Mouse (Mus musculus): Measurements from ENCODE around the gene Ccdc32. TPM values are rescaled to one million over a fixed set of nuclear protein-coding genes. Genes with fewer than 3 reads are reported as not detected.

Gene Ccdc32
- polyA plus RNA-seq, 1 experiment, result not detected

GRCm38 (mm10) chr2:118998115-118998866 is 30.9 kb downstream of the Ccdc32 start:
- TF ChIP-seq CTCF (IDR thresholded peaks at IDR 0.05; ENCODE audit: insufficient read depth, low read depth, low read length) (no peak), POLR2A (IDR thresholded peaks at IDR 0.05; ENCODE audit: insufficient read depth, low read depth, low read length) (no peak)
- H3K27ac ChIP-seq (ENCODE audit: insufficient read depth, low read depth, low read length), result no peak overlapping the region
- 81% methylated on average over 6 of the region's 6 CpGs for WGBS
- no peak overlapping the region for H3K4me3 ChIP-seq (ENCODE audit: insufficient read depth, low read depth, low read length)
- peaks cover 18% of the 10 kb centered on the region for H3K4me1 ChIP-seq (ENCODE audit: control insufficient read depth, insufficient read depth, low read length)

DNA sequence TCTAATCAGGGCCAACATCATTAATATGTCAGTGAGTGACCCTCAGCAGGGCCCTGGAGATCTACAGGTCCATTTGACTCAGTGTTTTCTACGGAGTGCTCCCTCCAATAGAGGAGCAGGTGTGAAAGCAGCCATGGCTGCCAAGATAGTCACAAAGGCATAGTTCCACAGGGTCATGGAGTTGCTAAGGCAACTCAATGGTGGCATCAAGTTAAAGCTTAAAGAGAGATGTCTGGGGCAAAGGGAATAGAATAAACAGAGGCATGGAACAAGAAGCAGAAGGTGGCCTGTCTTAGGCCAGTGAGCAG is 32.4 kb downstream of the Ccdc32 start:
- 27% methylated on average over 1 of the region's 1 CpGs for WGBS
- H3K4me3 ChIP-seq (ENCODE audit: insufficient read depth, low read depth, low read length), result no peak overlapping the region
- peak overlapping the region; percentile 77 for H3K27ac ChIP-seq (ENCODE audit: insufficient read depth, low read depth, low read length)
- H3K4me1 ChIP-seq (ENCODE audit: control insufficient read depth, insufficient read depth, low read length), result peaks cover 18% of the 10 kb centered on the region
- TF ChIP-seq CTCF (IDR thresholded peaks at IDR 0.05; ENCODE audit: insufficient read depth, low read depth, low read length) (no peak), POLR2A (IDR thresholded peaks at IDR 0.05; ENCODE audit: insufficient read depth, low read depth, low read length) (no peak)

- Histone ChIP-seq H3K27ac (ENCODE audit: insufficient read depth, low read depth, low read length) (peak overlapping the region; percentile 77), H3K4me1 (ENCODE audit: control insufficient read depth, insufficient read depth, low read length) (peaks cover 18% of the 10 kb centered on the region), H3K4me3 (ENCODE audit: insufficient read depth, low read depth, low read length) (peak overlapping the region; percentile 3; the same call in 1 of the 2 replicates)
- TF ChIP-seq POLR2A (IDR thresholded peaks at IDR 0.05; ENCODE audit: insufficient read depth, low read depth, low read length) (no peak), CTCF (IDR thresholded peaks at IDR 0.05; ENCODE audit: insufficient read depth, low read depth, low read length) (no peak)
- 20% methylated on average over 16 of the region's 16 CpGs for WGBS
Measured at GRCm38 (mm10) chr2:118995919-118996797, 33.0 kb downstream of the Ccdc32 start.

DNA sequence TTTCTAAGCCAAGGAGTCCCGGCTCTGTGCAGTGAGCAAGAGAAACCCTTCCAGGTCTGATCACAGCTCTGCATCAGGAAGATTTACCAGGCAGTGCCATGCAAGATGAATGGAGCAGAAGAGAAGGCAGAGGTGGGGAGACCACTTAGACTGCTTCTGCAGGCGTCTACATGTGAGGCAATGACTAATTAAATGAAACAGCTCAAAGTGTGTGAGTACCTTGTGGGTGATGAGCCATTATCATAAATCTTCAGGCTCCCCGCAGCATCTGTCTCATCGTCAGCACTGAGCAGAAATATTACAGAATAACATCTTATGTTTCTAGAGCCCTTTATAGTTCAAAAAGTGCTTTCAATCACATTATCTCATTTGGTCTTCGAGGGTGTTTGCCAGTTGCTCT is 33.7 kb downstream of the Ccdc32 start:
- Histone ChIP-seq H3K4me1 (ENCODE audit: control insufficient read depth, insufficient read depth, low read length) (peaks cover 18% of the 10 kb centered on the region), H3K4me3 (ENCODE audit: insufficient read depth, low read depth, low read length) (no peak overlapping the region), H3K27ac (ENCODE audit: insufficient read depth, low read depth, low read length) (peak overlapping the region; percentile 66)
- TF ChIP-seq POLR2A (IDR thresholded peaks at IDR 0.05; ENCODE audit: insufficient read depth, low read depth, low read length) (no peak), CTCF (IDR thresholded peaks at IDR 0.05; ENCODE audit: insufficient read depth, low read depth, low read length) (no peak)
- 42% methylated on average over 5 of the region's 5 CpGs for WGBS

DNA sequence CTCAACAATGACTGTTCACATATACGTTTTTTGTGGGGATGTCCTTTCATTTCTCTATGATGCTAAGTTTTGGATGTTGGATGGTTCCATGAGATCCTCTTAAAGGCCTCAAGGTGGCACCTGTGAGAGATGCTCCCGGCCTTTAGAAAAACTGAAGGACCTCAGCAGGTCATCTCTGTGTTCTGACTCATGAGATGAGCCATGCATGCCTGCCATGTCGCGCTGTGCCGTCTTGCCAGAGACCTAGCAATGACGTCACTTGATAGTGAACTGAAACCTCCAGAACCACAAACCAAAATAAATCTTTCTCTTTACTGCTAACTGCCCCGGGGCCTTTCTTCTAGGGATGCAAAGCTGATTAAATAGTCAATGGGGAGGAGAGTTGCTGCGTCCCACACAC is 45.4 kb downstream of the Ccdc32 start:
- Histone ChIP-seq H3K4me3 (ENCODE audit: insufficient read depth, low read depth, low read length) (no peak overlapping the region), H3K27ac (ENCODE audit: insufficient read depth, low read depth, low read length) (no peak overlapping the region), H3K4me1 (ENCODE audit: control insufficient read depth, insufficient read depth, low read length) (no peaks in the 10 kb centered on the region)
- WGBS, result 73% methylated on average over 8 of the region's 8 CpGs
- TF ChIP-seq POLR2A (IDR thresholded peaks at IDR 0.05; ENCODE audit: insufficient read depth, low read depth, low read length) (no peak), CTCF (IDR thresholded peaks at IDR 0.05; ENCODE audit: insufficient read depth, low read depth, low read length) (no peak)

- 76% methylated on average over 6 of the region's 6 CpGs for WGBS
- no peak overlapping the region for H3K4me3 ChIP-seq (ENCODE audit: insufficient read depth, low read depth, low read length)
- H3K27ac ChIP-seq (ENCODE audit: insufficient read depth, low read depth, low read length), result no peak overlapping the region
- TF ChIP-seq POLR2A (IDR thresholded peaks at IDR 0.05; ENCODE audit: insufficient read depth, low read depth, low read length) (no peak), CTCF (IDR thresholded peaks at IDR 0.05; ENCODE audit: insufficient read depth, low read depth, low read length) (no peak)
- H3K4me1 ChIP-seq (ENCODE audit: control insufficient read depth, insufficient read depth, low read length), result peaks cover 8% of the 10 kb centered on the region
Measured at GRCm38 (mm10) chr2:118980841-118981240, 48.4 kb downstream of the Ccdc32 start.

GRCm38 (mm10) chr2:118978064-118978463 is 51.1 kb downstream of the Ccdc32 start:
- 60% methylated on average over 6 of the region's 6 CpGs for WGBS
- H3K4me3 ChIP-seq (ENCODE audit: insufficient read depth, low read depth, low read length), result no peak overlapping the region
- no peak for TF ChIP-seq POLR2A (IDR thresholded peaks at IDR 0.05; ENCODE audit: insufficient read depth, low read depth, low read length)
- no peak for TF ChIP-seq CTCF (IDR thresholded peaks at IDR 0.05; ENCODE audit: insufficient read depth, low read depth, low read length)
- peaks cover 15% of the 10 kb centered on the region for H3K4me1 ChIP-seq (ENCODE audit: control insufficient read depth, insufficient read depth, low read length)
- H3K27ac ChIP-seq (ENCODE audit: insufficient read depth, low read depth, low read length), result no peak overlapping the region

GRCm38 (mm10) chr2:118976941-118977340 is 52.3 kb downstream of the Ccdc32 start:
- Histone ChIP-seq H3K27ac (ENCODE audit: insufficient read depth, low read depth, low read length) (peak overlapping the region; percentile 78), H3K4me1 (ENCODE audit: control insufficient read depth, insufficient read depth, low read length) (peaks cover 17% of the 10 kb centered on the region), H3K4me3 (ENCODE audit: insufficient read depth, low read depth, low read length) (peak overlapping the region; percentile 64; the same call in 1 of the 2 replicates)
- 40% methylated on average over 5 of the region's 5 CpGs for WGBS
- TF ChIP-seq CTCF (IDR thresholded peaks at IDR 0.05; ENCODE audit: insufficient read depth, low read depth, low read length), result no peak
- TF ChIP-seq POLR2A (IDR thresholded peaks at IDR 0.05; ENCODE audit: insufficient read depth, low read depth, low read length), result no peak
